Mouse (Mus musculus) embryonic fibroblast, embryonic 13.5 days (primary cell): ENCODE results near the gene Dnaaf3.

Experiments
- CTCF ChIP-seq: IDR thresholded peaks from 2 replicates; pipeline ENCODE4 v1.5.1; 2011; ENCODE audit warnings: mild to moderate bottlenecking, control low read depth, low read length, moderate library complexity, borderline replicate concordance; ENCODE audit not compliant: insufficient read depth
- POLR2A ChIP-seq: IDR thresholded peaks from 2 replicates; pipeline ENCODE4 v1.6.1; 2011; ENCODE audit warnings: low read depth, mild to moderate bottlenecking, control low read depth, low read length, moderate library complexity

- TF ChIP-seq CTCF, result no peak
- no peak for TF ChIP-seq POLR2A
Measured at GRCm38 (mm10) chr7:4503858-4504257, 28.4 kb downstream of the Dnaaf3 start.
